Mouse (Mus musculus) heart, adult 2 months (tissue): ENCODE results near the gene Otud4. TPM values are rescaled to one million over a fixed set of nuclear protein-coding genes. Genes with fewer than 3 reads are reported as not detected.
"Not testable (repeated sequence)": the region's sequence is repeated elsewhere in the genome, so short reads cannot be mapped to it uniquely, and the experiment has no call there.

ENCODE experiments used
- DNase-seq, 2 experiments: peaks; one replicate each; pipeline ENCODE4 v3.0.0; 2021
- H3K27ac ChIP-seq: fragments of 200-600 bp; 2 replicates; pipeline ENCODE4 v1.8.1; 2022
- H3K27me3 ChIP-seq: fragments of 200-500 bp; 2 replicates; pipeline ENCODE4 v1.6.1; 2012; ENCODE audit warnings: mild to moderate bottlenecking, low read length, inconsistent platforms, mixed read lengths; ENCODE audit not compliant: control insufficient read depth, insufficient read depth
- H3K36me3 ChIP-seq: fragments of 200-500 bp; 2 replicates; pipeline ENCODE4 v1.6.1; 2012; ENCODE audit warnings: low read length, inconsistent platforms; ENCODE audit not compliant: control insufficient read depth, insufficient read depth
- H3K4me1 ChIP-seq: fragments of 200-500 bp; 2 replicates; pipeline ENCODE4 v1.6.1; 2011; ENCODE audit warnings: low read length; ENCODE audit not compliant: control insufficient read depth, insufficient read depth
- H3K4me3 ChIP-seq: fragments of 200-600 bp; 2 replicates; pipeline ENCODE4 v1.8.1; 2022
- H3K79me2 ChIP-seq: fragments of 200-500 bp; replicated peaks from 2 replicates; pipeline ENCODE4 v1.6.1; 2012; ENCODE audit warnings: mild to moderate bottlenecking, inconsistent platforms, low read length, moderate library complexity, mixed read lengths; ENCODE audit not compliant: control insufficient read depth, insufficient read depth
- H3K9ac ChIP-seq: fragments of 200-500 bp; 2 replicates; pipeline ENCODE4 v1.6.1; 2012; ENCODE audit warnings: low read depth, mild to moderate bottlenecking, control low read depth, inconsistent platforms, low read length, mixed read lengths
- CTCF ChIP-seq: fragments of 200-600 bp; IDR thresholded peaks from 2 replicates; pipeline ENCODE4 v1.8.1; 2022; ENCODE audit warnings: antibody characterized with exemption, mild to moderate bottlenecking, moderate library complexity
- EP300 ChIP-seq: fragments of 200-500 bp; IDR thresholded peaks from 2 replicates; pipeline ENCODE4 v1.6.1; 2011; ENCODE audit warnings: low read depth, low read length, control low read depth; ENCODE audit not compliant: insufficient read depth
- POLR2A ChIP-seq: fragments of 200-500 bp; IDR thresholded peaks from 2 replicates; pipeline ENCODE4 v1.6.1; 2011; ENCODE audit warnings: mild to moderate bottlenecking, low read depth, low read length, control low read depth; ENCODE audit not compliant: insufficient read depth
- WGBS: fragments of 180-500 bp; shearing (Covaris S2); methylation state at CpG from one replicate; pipeline ENCODE4 v1.1.7; 2018; 5-methylcytosine and 5-hydroxymethylcytosine counted together
- intact Hi-C: fragments of 180-260 bp; cut with DNase I; formaldehyde crosslinking; loops from one replicate; pipeline ENCODE4 v1.15.1; 2025
- polyA plus RNA-seq: library from polyadenylated mRNA; depleted of rRNA; stranded (reverse); fragments of >200 nt; gene quantifications from 2 replicates; pipeline ENCODE4 v1.2.3, GENCODE M21; 2012
- total RNA-seq, 2 experiments: library from RNA; stranded (reverse); gene quantifications; 2 replicates each; pipeline ENCODE4 v1.2.3; 2021

Otud4 gene
- total and polyA plus RNA-seq, 3 experiments = 19.1 to 49.0 (median 43.9) TPM

- no peak overlapping the region for H3K4me3 ChIP-seq
- TF ChIP-seq EP300 = no peak
- no peak for TF ChIP-seq CTCF
- TF ChIP-seq POLR2A = no peak
- no peak for DNase-seq
- H3K79me2 ChIP-seq = no peaks in the 10 kb centered on the region
- peaks cover 3% of the 10 kb centered on the region for H3K4me1 ChIP-seq
- intact Hi-C loops = no loop called here
- H3K36me3 ChIP-seq = no peaks in the 10 kb centered on the region
- no peak overlapping the region for H3K9ac ChIP-seq
- no peak overlapping the region for H3K27ac ChIP-seq
- no peaks in the 10 kb centered on the region for H3K27me3 ChIP-seq
- 68% methylated on average over 5 of the region's 5 CpGs for WGBS
Measured at GRCm38 (mm10) chr8:79679005-79679404, 39.6 kb downstream of the Otud4 start.

- H3K36me3 ChIP-seq, H3K4me1 ChIP-seq, H3K79me2 ChIP-seq, DNase-seq, H3K27me3 ChIP-seq, H3K27ac ChIP-seq, intact Hi-C loops: not testable (repeated sequence)
- Histone ChIP-seq H3K9ac (peak overlapping the region; percentile 76; the same call in 1 of the 2 replicates), H3K4me3 (peak overlapping the region; percentile 46)
- WGBS = 43% methylated on average over 10 of the region's 10 CpGs
Measured at GRCm38 (mm10) chr8:79680083-79680482, 40.7 kb downstream of the Otud4 start.

GRCm38 (mm10) chr8:79680555-79680954, 41.1 kb downstream of the Otud4 start:
- no peak overlapping the region for H3K27ac ChIP-seq
- H3K4me1 ChIP-seq = peaks cover 3% of the 10 kb centered on the region
- peak overlapping the region; percentile 46 for H3K4me3 ChIP-seq
- H3K36me3 ChIP-seq = no peaks in the 10 kb centered on the region
- intact Hi-C loops = no loop called here
- H3K27me3 ChIP-seq = no peaks in the 10 kb centered on the region
- no peaks in the 10 kb centered on the region for H3K79me2 ChIP-seq
- no peak for TF ChIP-seq CTCF
- 3% methylated on average over 34 of the region's 34 CpGs for WGBS
- peak overlapping the region; percentile 76 for H3K9ac ChIP-seq
- peak; percentile 29 to 51 for DNase-seq

GRCm38 (mm10) chr8:79680965-79681364, 41.5 kb downstream of the Otud4 start:
- no peak overlapping the region; the same call in 1 of the 2 replicates for H3K9ac ChIP-seq
- no peaks in the 10 kb centered on the region for H3K79me2 ChIP-seq
- WGBS = 32% methylated on average over 2 of the region's 2 CpGs
- peak overlapping the region; percentile 46; the same call in 1 of the 2 replicates for H3K4me3 ChIP-seq
- no peaks in the 10 kb centered on the region for H3K36me3 ChIP-seq
- H3K4me1 ChIP-seq = peaks cover 3% of the 10 kb centered on the region
- H3K27me3 ChIP-seq = no peaks in the 10 kb centered on the region
- TF ChIP-seq CTCF (no peak), EP300 (no peak), POLR2A (no peak)
- intact Hi-C loops = no loop called here
- no peak for DNase-seq
- H3K27ac ChIP-seq = no peak overlapping the region

DNA sequence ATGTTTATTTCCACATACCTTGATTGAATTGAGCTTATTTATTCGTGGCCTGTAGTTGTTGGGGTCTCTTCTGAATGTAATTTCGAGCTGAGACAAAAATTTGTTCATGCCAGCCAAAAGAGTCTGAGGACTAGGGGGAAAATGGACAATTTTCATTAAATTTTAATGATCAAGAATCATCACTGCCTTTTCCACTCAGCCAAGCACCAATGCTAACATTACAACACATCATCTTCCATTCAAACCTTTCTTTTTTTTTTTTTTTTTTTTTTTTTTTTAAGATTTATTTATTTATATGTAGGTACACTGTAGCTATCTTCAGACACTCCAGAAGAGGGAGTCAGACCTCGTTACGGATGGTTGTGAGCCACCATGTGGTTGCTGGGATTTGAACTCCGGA, 46.5 kb downstream of the Otud4 start:
- H3K4me1 ChIP-seq, DNase-seq, H3K9ac ChIP-seq, H3K27me3 ChIP-seq, H3K36me3 ChIP-seq, H3K4me3 ChIP-seq, H3K79me2 ChIP-seq, H3K27ac ChIP-seq, intact Hi-C loops: not testable (repeated sequence)
- WGBS = 84% methylated on average over 5 of the region's 5 CpGs

GRCm38 (mm10) chr8:79692531-79692930, 53.1 kb downstream of the Otud4 start:
- Histone ChIP-seq H3K4me3 (no peak overlapping the region), H3K4me1 (no peaks in the 10 kb centered on the region), H3K79me2 (no peaks in the 10 kb centered on the region), H3K36me3 (peaks cover 5% of the 10 kb centered on the region; the same call in 1 of the 2 replicates), H3K27me3 (no peaks in the 10 kb centered on the region), H3K27ac (no peak overlapping the region), H3K9ac (no peak overlapping the region)
- DNase-seq = no peak
- intact Hi-C loops = no loop called here
- TF ChIP-seq EP300 (no peak), POLR2A (no peak)
- 79% methylated on average over 2 of the region's 2 CpGs for WGBS

DNA sequence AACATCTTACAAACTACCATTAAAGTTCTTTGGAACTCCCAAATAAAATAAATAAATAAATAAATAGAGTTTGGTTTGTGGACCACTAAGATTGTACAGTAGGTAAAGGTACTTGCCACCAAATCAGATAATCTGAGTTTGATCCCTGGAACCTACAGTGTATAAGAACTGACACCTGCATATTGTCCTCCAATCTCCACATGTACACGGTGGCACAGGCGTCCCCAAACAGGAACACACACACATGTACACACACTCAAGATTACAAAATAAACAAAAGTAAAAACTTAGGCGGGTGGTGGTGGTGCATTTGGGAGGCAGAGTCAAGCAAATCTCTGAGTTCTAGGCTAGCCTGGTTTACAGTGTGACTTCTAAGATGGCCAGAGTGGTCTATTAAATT, 67.3 kb downstream of the Otud4 start:
- Histone ChIP-seq H3K79me2 (no peaks in the 10 kb centered on the region), H3K36me3 (peaks cover 5% of the 10 kb centered on the region), H3K9ac (no peak overlapping the region), H3K27ac (no peak overlapping the region), H3K4me1 (no peaks in the 10 kb centered on the region; the same call in 1 of the 2 replicates), H3K4me3 (no peak overlapping the region), H3K27me3 (no peaks in the 10 kb centered on the region)
- TF ChIP-seq EP300 (no peak), POLR2A (no peak), CTCF (no peak)
- intact Hi-C loops = no loop called here
- DNase-seq = no peak
- WGBS = 93% methylated on average over 3 of the region's 3 CpGs
